In the genomic region with DNA sequence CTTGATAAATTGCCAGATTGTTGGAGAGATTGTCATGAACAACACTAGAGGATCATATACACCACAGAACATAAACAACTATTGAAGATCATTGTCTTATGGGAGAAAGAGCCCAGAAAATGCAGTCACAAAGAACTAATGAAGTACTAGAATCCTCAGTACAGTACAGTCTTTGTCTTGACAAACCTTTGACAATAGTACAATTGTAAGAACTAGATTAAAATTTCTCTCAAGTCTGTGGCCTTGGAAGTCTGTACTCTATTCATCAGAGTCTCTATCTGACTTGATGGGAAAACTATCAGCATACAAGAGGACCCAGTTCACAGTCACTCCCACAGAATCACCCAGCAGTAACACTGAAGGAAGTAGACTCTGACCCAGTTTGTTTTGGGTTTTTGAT, we compare ENCODE assay signal across 19 mouse cellular contexts.
"Had no signal": no experiment of that assay in that cellular context is flagged by ENCODE, and none has a peak within 500 bp of the region (broad histone marks: within the 10 kb centered on the region; RNA-seq: fewer than 3 reads in every experiment).

No protein-coding gene starts in this region.

- H3K27ac ChIP-seq: kidney, postnatal 0 days; limb, embryonic 13.5 days; liver, embryonic 14.5 days; midbrain, embryonic 10.5 days; midbrain, embryonic 15.5 days; neural tube, embryonic 13.5 days; stomach, postnatal 0 days had no signal

- H3K9me3 ChIP-seq: limb, embryonic 13.5 days; midbrain, embryonic 10.5 days; midbrain, embryonic 15.5 days; neural tube, embryonic 13.5 days had no signal

- ATAC-seq: midbrain, embryonic 15.5 days had no signal

- DNase-seq: kidney, adult 11 months; kidney, adult 9 months; kidney, postnatal 36 days; layer of hippocampus, adult 9-11 months; layer of hippocampus, postnatal 36 days; left cerebral cortex, postnatal 4 days; lung, adult 2 months; lung, postnatal 4 days; right cerebral cortex, adult 18-20 months; right cerebral cortex, postnatal 25 days; thymus, adult 2 months; thymus, postnatal 25 days had no signal

- H3K36me3 ChIP-seq: midbrain, embryonic 10.5 days; midbrain, embryonic 15.5 days; neural tube, embryonic 13.5 days had no signal

- H3K4me3 ChIP-seq: limb, embryonic 13.5 days; midbrain, embryonic 10.5 days; midbrain, embryonic 15.5 days; neural tube, embryonic 13.5 days had no signal

- H3K4me2 ChIP-seq: limb, embryonic 13.5 days; midbrain, embryonic 15.5 days; neural tube, embryonic 13.5 days had no signal

- H3K9ac ChIP-seq: limb, embryonic 13.5 days; liver, embryonic 14.5 days; midbrain, embryonic 15.5 days; neural tube, embryonic 13.5 days had no signal

- H3K4me1 ChIP-seq: midbrain, embryonic 10.5 days had no signal

- H3K27me3 ChIP-seq: midbrain, embryonic 15.5 days; neural tube, embryonic 13.5 days had no signal
